Mouse (Mus musculus) lung, postnatal 0 days (tissue): Measurements from ENCODE around the gene Tbc1d1.

Source experiments
- CTCF ChIP-seq: IDR thresholded peaks from 2 replicates; pipeline ENCODE4 v1.5.1; 2016; ENCODE audit warnings: antibody characterized with exemption, mild to moderate bottlenecking
- EP300 ChIP-seq: IDR thresholded peaks from 2 replicates; pipeline ENCODE4 v1.6.1; 2016; ENCODE audit warnings: antibody characterized with exemption, mild to moderate bottlenecking, control low read depth

GRCm38 (mm10) chr5:64287287-64287686 is 131.2 kb downstream of the Tbc1d1 start:
- TF ChIP-seq CTCF (no peak), EP300 (no peak)
